Mouse (Mus musculus) right cerebral cortex, postnatal 10 days (tissue): ENCODE results near the gene Psmd2.

ENCODE experiments used
- DNase-seq, 2 experiments: peaks; one replicate each; pipeline ENCODE4 v3.0.0; 2021; ENCODE audit warnings: low spot score in 2 of 2

The Psmd2 gene

DNA sequence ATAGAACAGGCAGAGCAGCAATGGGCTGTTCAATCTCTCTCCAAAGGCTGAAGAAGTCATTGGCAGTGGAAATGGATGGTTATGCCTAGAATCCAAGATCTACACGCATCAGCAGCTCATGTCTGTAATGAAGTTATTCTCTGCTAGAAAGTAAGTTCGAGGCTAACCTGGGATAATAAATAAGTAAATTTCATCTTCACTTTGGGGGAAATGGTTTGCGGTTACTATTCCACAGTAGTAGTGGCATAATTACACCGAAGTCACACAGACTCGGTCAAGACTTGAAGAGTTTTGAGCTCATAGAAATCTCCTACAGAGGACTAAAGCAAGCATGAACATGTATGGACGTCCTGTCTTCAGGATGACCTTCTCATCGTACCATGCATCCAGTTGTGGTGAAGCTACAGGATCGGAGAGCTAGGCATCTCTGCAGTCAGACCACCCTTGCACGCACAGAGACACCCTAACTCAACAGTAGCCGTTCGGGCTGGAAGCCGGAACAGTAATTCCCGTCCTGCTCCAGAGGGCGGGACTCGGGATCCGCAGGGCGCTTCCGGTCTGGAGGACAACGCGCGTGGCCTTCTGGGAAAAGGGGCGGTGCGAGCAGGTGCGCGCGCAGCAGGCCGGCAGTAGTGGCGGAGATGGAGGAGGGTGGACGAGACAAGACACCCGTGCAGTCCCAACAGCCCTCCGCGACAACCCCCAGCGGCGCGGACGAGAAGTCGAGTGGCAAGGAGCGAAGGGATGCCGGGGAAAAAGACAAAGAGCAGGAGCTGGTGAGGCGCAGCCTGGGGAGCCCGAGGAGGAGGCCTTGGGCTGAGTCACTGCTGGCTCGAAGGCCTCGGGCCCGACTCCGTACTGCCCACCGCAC lies at the start of gene Psmd2:
Gene Psmd2 (plus strand): TSS at position 577 of the 871 bp plus-strand sequence.
- peak; percentile 97 to 98 for DNase-seq

GRCm38 (mm10) chr16:20604705-20605104 lies 46.7 kb upstream of the Psmd2 start:
- peak in 1 of 2 experiments; percentile 49 for DNase-seq

GRCm38 (mm10) chr16:20610501-20611356 lies 40.7 kb upstream of the Psmd2 start:
- DNase-seq: peak; percentile 85 to 86

GRCm38 (mm10) chr16:20611357-20612227 lies 39.9 kb upstream of the Psmd2 start, which contains the start of the genes Eef1akmt4, Gm49333 and Alg3:
Gene Eef1akmt4 (plus strand): TSS chr16:20611593.
Gene Gm49333 (plus strand): TSS chr16:20611610.
Gene Alg3 (minus strand): TSS chr16:20611735.
- peak; percentile 84 to 89 for DNase-seq

DNA sequence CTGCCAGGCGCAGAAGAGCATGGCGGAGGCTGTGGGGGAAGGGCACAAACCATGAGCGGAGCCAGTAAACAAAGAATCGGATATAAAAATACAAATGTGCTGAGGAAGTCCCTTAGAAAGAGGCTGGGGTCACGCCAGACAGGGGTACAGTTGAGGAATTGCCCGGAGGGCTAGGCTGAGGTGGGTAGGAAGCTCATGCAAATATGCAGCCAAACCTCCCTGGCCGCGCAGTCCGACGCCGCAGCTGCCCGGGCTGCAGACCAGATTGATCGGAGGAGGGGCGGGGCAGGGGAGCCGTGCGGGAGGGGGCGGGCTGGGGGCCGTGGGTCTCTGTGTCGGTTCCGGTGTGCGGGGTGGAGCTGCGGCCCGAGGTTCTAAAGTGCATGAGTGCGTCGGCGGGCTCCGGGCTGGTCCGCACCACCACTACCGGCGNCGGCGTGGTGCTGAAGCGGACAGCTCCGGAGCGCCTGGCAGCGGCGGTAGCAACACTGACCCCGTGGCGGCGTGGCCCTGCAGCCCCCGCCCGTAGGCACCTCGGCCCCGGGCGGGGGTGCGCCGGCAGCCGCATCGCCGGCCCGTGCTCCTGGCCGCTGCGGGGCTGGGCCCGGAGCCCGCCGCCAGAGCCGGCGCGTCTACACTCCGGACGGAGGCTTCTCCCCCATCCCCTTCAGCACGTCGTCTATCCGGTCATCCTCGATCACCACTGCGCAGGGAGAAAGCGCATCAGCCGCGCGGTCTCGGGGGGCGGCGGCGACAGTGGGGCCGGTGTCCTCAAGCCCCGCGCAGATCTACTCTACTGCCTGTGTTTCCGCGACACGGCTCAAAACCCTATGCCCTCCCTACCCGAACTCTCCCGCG lies 31.7 kb upstream of the Psmd2 start:
- DNase-seq: no peak

DNA sequence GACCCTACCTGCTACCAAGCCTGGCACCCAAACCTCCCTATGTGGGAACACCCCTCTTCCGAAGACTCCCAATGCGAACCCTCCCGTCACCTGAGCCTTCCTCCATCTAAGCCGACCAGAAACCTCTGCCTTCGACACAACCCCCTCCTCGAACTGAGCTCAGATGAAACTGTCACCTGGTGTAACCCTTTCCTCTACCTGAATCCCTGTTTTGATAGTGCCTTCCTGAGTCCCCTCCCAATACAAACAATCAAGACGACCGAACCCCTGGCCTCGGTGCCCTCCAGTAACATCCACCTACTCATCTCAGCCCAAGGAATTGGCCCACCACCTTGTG lies 31.1 kb upstream of the Psmd2 start:
- no peak for DNase-seq

GRCm38 (mm10) chr16:20620751-20621190 lies 30.7 kb upstream of the Psmd2 start:
- peak; percentile 46 to 47 for DNase-seq

- peak; percentile 64 to 72 for DNase-seq
Observed at GRCm38 (mm10) chr16:20621191-20621990, 30.1 kb upstream of the Psmd2 start, which contains the start of gene Camk2n2. Gene Camk2n2 (minus strand): TSS chr16:20621287.

GRCm38 (mm10) chr16:20621991-20622685 lies 29.3 kb upstream of the Psmd2 start:
- DNase-seq: peak; percentile 81 to 85

- DNase-seq: no peak
Observed at GRCm38 (mm10) chr16:20623211-20623610, 28.2 kb upstream of the Psmd2 start.

DNA sequence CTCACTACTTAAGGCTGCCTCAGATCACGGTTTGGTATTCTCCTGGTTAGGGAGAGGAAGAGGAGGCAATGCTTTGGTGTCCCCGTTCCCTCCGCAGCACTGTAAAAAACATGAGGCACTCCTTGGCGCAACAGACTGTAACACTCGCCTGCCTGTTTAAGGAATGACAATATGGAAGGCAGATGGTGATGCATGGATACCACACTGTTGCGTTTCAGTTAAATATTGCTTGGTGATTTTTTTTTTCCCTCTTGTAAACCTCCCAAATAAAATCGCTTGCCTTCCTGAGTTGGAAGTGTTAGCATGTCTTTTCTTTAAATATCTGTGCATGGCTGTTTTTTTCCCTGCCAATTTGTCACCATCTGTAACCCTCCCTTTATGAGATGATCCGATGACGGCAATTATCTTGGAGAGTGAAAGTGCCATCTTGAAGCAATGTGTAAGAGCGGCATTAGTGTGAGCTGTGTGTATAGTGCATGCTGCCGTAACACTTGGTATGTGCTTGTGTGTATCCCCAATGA lies 22.5 kb upstream of the Psmd2 start:
- peak; percentile 60 to 82 for DNase-seq

GRCm38 (mm10) chr16:20629731-20630634 lies 21.5 kb upstream of the Psmd2 start, which contains the start of gene Ece2:
Gene Ece2 (plus strand): TSS chr16:20629828.
- DNase-seq: peak; percentile 61 to 71

DNA sequence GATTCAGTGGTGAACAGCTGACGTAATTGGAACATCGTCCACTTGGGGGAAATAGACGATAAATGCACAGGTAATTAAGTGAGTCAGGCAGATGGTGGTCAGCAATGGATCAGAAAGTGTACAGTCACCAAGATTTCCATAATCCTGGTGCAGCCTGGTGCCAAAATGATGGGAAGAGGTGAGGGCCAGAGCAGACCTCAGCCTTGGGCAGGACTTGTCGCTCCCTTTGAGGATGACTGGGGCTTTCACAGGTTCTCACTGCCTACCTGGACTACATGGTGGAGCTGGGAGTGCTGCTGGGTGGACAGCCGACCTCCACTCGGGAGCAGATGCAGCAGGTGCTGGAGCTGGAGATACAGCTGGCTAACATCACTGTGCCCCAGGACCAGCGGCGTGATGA lies 14.0 kb upstream of the Psmd2 start:
- no peak for DNase-seq

GRCm38 (mm10) chr16:20638367-20638766 lies 13.1 kb upstream of the Psmd2 start:
- DNase-seq: peak; percentile 90 to 91

DNA sequence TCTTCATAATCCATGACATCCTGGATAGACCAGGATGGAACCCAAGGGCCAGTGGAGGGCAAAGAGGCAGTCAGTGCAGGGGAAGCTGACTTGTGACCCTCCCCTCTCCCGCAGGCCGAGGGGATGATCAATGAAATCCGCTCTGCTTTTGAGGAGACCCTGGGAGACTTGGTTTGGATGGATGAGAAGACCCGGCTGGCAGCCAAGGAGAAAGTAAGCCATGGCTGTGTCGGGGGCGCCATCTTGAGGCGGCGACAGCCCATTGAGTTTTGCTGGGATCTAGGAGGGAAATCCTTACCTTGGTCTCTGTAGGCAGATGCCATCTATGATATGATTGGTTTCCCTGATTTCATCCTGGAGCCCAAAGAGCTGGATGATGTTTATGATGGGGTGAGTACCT lies 9.3 kb upstream of the Psmd2 start:
- peak; percentile 86 to 91 for DNase-seq

GRCm38 (mm10) chr16:20643911-20644310 lies 7.5 kb upstream of the Psmd2 start:
- DNase-seq: no peak

DNA sequence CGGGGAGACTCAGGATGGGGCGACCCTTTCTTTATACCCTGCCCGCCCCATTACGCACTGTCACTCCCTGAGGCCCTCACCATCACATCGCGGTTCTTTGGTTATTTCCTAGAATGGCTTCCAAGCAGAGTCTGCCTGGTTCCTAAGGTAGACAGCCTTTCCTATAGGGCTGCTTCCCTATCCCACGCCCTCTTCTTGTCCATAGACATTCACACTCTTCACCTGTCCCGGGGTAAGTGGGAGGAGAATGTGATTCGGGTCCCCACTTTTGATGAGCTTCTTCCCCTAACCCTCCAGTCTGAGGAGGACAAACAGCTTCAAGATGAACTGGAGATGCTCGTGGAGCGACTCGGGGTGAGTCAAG lies 477 bp downstream of the Psmd2 start:
- no peak for DNase-seq

- no peak for DNase-seq
Observed at GRCm38 (mm10) chr16:20653315-20653714, 1.9 kb downstream of the Psmd2 start.
